Mouse (Mus musculus) forebrain, postnatal 0 days (tissue): ENCODE results near the gene Cntn5. TPM values are rescaled to one million over a fixed set of nuclear protein-coding genes. Genes with fewer than 3 reads are reported as not detected.

Experiments
- ATAC-seq: fragments of 200-750 bp; cut with Nextera tagmentation; 2 replicates; pipeline ENCODE4 v1.8.0; 2017; ENCODE audit warnings: mild to moderate bottlenecking, moderate library complexity
- DNase-seq: peaks from one replicate; pipeline ENCODE4 v3.0.0-alpha.2; 2015
- H3K27ac ChIP-seq: fragments of 300-500 bp; sonication (generic); 2 replicates; pipeline ENCODE4 v1.5.1; 2014; ENCODE audit warnings: low read depth, mild to moderate bottlenecking, antibody characterized with exemption, low read length, moderate library complexity, mixed read lengths
- H3K27me3 ChIP-seq: fragments of 300-500 bp; sonication (generic); 2 replicates; pipeline ENCODE4 v1.6.1; 2014; ENCODE audit warnings: mild to moderate bottlenecking, low read length, mixed read lengths; ENCODE audit not compliant: insufficient read depth
- H3K36me3 ChIP-seq: fragments of 300-500 bp; sonication (generic); 2 replicates; pipeline ENCODE4 v1.6.1; 2014; ENCODE audit warnings: mild to moderate bottlenecking, moderate library complexity; ENCODE audit not compliant: insufficient read depth
- H3K4me1 ChIP-seq: fragments of 300-500 bp; sonication (generic); 2 replicates; pipeline ENCODE4 v1.6.1; 2014; ENCODE audit warnings: antibody characterized with exemption; ENCODE audit not compliant: insufficient read depth
- H3K4me2 ChIP-seq: fragments of 300-500 bp; sonication (generic); 2 replicates; pipeline ENCODE4 v1.6.1; 2014; ENCODE audit warnings: low read depth, mild to moderate bottlenecking, moderate library complexity
- H3K4me3 ChIP-seq: fragments of 300-500 bp; sonication (generic); 2 replicates; pipeline ENCODE4 v1.5.1; 2014; ENCODE audit warnings: low read depth, low read length, mixed read lengths
- H3K9ac ChIP-seq: fragments of 300-500 bp; sonication (generic); 2 replicates; pipeline ENCODE4 v1.6.1; 2014; ENCODE audit warnings: mild to moderate bottlenecking
- H3K9me3 ChIP-seq: fragments of 300-500 bp; sonication (generic); 2 replicates; pipeline ENCODE4 v1.6.1; 2016; ENCODE audit warnings: low read length
- CTCF ChIP-seq: sonication (generic); IDR thresholded peaks from 2 replicates; pipeline ENCODE4 v1.5.1; 2016; ENCODE audit warnings: antibody characterized with exemption, control low read depth, low read depth
- WGBS: fragments of 180-500 bp; shearing (Covaris S2); extraction: QIAGEN DNeasy Blood & Tissue Kit; methylation state at CpG from one replicate; pipeline ENCODE4 v1.1.7; 2014; 5-methylcytosine and 5-hydroxymethylcytosine counted together
- polyA plus RNA-seq: library from polyadenylated mRNA; unstranded; fragments of >200 nt; fragmentation: Nextera tagmentation; extraction: Ambion mirVana; gene quantifications from 2 replicates; pipeline ENCODE4 v1.2.1, GENCODE M21; 2015
- total RNA-seq: library from RNA; depleted of rRNA; stranded (reverse); fragments of >200 nt; gene quantifications from 2 replicates; pipeline ENCODE4 v1.2.3, GENCODE M21; 2014

Gene Cntn5
- total and polyA plus RNA-seq, 2 experiments from 2014 or later = 15.5 to 25.9 TPM

GRCm38 (mm10) chr9:9769659-9770058, 1134.9 kb downstream of the Cntn5 start:
- H3K4me3 ChIP-seq = no peak overlapping the region
- no peaks in the 10 kb centered on the region for H3K9me3 ChIP-seq
- H3K27ac ChIP-seq = no peak overlapping the region
- ATAC-seq = peak; percentile 38; the same call in 1 of the 2 replicates
- no peak overlapping the region for H3K9ac ChIP-seq
- no peaks in the 10 kb centered on the region for H3K27me3 ChIP-seq
- H3K4me1 ChIP-seq = no peaks in the 10 kb centered on the region
- DNase-seq = peak; percentile 4
- no peaks in the 10 kb centered on the region for H3K36me3 ChIP-seq
- TF ChIP-seq CTCF = no peak
- no peak overlapping the region for H3K4me2 ChIP-seq

GRCm38 (mm10) chr9:9718145-9718544, 1186.4 kb downstream of the Cntn5 start:
- Histone ChIP-seq H3K9ac (no peak overlapping the region), H3K36me3 (no peaks in the 10 kb centered on the region), H3K4me3 (no peak overlapping the region), H3K27ac (no peak overlapping the region), H3K4me2 (no peak overlapping the region), H3K4me1 (no peaks in the 10 kb centered on the region), H3K27me3 (no peaks in the 10 kb centered on the region), H3K9me3 (no peaks in the 10 kb centered on the region)
- no peak for TF ChIP-seq CTCF
- DNase-seq = no peak
- WGBS = 84% methylated on average over 1 of the region's 1 CpGs
- ATAC-seq = no peak

GRCm38 (mm10) chr9:9708671-9709070, 1195.9 kb downstream of the Cntn5 start:
- ATAC-seq = no peak
- DNase-seq = no peak
- no peak for TF ChIP-seq CTCF
- H3K9ac ChIP-seq = no peak overlapping the region
- no peak overlapping the region for H3K4me3 ChIP-seq
- no peak overlapping the region for H3K4me2 ChIP-seq
- no peaks in the 10 kb centered on the region for H3K4me1 ChIP-seq
- H3K9me3 ChIP-seq = no peaks in the 10 kb centered on the region
- H3K27me3 ChIP-seq = no peaks in the 10 kb centered on the region
- WGBS = 88% methylated on average over 5 of the region's 5 CpGs
- no peak overlapping the region for H3K27ac ChIP-seq
- no peaks in the 10 kb centered on the region for H3K36me3 ChIP-seq

- no peaks in the 10 kb centered on the region for H3K27me3 ChIP-seq
- H3K36me3 ChIP-seq = no peaks in the 10 kb centered on the region
- ATAC-seq = peak; percentile 68
- DNase-seq = peak; percentile 32
- no peak overlapping the region for H3K9ac ChIP-seq
- no peak overlapping the region for H3K4me2 ChIP-seq
- no peak overlapping the region for H3K27ac ChIP-seq
- TF ChIP-seq CTCF = no peak
- H3K4me3 ChIP-seq = no peak overlapping the region
- H3K4me1 ChIP-seq = no peaks in the 10 kb centered on the region
- H3K9me3 ChIP-seq = no peaks in the 10 kb centered on the region
These were observed 1196.8 kb downstream of the Cntn5 start for GRCm38 (mm10) chr9:9707766-9708165.

- 81% methylated on average over 1 of the region's 1 CpGs for WGBS
- Histone ChIP-seq H3K4me1 (no peaks in the 10 kb centered on the region), H3K27ac (no peak overlapping the region), H3K36me3 (no peaks in the 10 kb centered on the region), H3K4me3 (no peak overlapping the region), H3K9ac (no peak overlapping the region), H3K4me2 (no peak overlapping the region), H3K9me3 (no peaks in the 10 kb centered on the region), H3K27me3 (no peaks in the 10 kb centered on the region)
- ATAC-seq (no peak), DNase-seq (no peak)
- no peak for TF ChIP-seq CTCF
These were observed 1199.4 kb downstream of the Cntn5 start for GRCm38 (mm10) chr9:9705180-9705579.

- DNase-seq (peak; percentile 46), ATAC-seq (peak; percentile 86)
- H3K9ac ChIP-seq = no peak overlapping the region
- H3K4me2 ChIP-seq = no peak overlapping the region
- no peak overlapping the region for H3K27ac ChIP-seq
- H3K4me3 ChIP-seq = no peak overlapping the region
- H3K36me3 ChIP-seq = no peaks in the 10 kb centered on the region
- WGBS = 23% methylated on average over 3 of the region's 3 CpGs
- H3K9me3 ChIP-seq = no peaks in the 10 kb centered on the region
- no peaks in the 10 kb centered on the region for H3K4me1 ChIP-seq
- H3K27me3 ChIP-seq = no peaks in the 10 kb centered on the region
- no peak for TF ChIP-seq CTCF
These were observed 1207.9 kb downstream of the Cntn5 start for GRCm38 (mm10) chr9:9696636-9697035.

GRCm38 (mm10) chr9:9682348-9682884, 1222.2 kb downstream of the Cntn5 start:
- Histone ChIP-seq H3K9me3 (no peaks in the 10 kb centered on the region), H3K4me2 (no peak overlapping the region), H3K4me3 (no peak overlapping the region), H3K27me3 (no peaks in the 10 kb centered on the region), H3K9ac (no peak overlapping the region), H3K27ac (no peak overlapping the region), H3K4me1 (no peaks in the 10 kb centered on the region), H3K36me3 (no peaks in the 10 kb centered on the region)
- no peak for ATAC-seq
- 15% methylated on average over 5 of the region's 5 CpGs for WGBS
- DNase-seq = no peak
- TF ChIP-seq CTCF = no peak
